Mouse (Mus musculus) hindbrain, embryonic 16.5 days (tissue): ENCODE data around the gene Prune2. TPM values are rescaled to one million over a fixed set of nuclear protein-coding genes. Genes with fewer than 3 reads are reported as not detected.

Experiments used
- ATAC-seq: fragments of 200-750 bp; cut with Nextera tagmentation; 2 replicates; pipeline ENCODE4 v1.8.0; 2017; ENCODE audit warnings: moderate TSS enrichment, moderate library complexity
- H3K27ac ChIP-seq: fragments of 300-500 bp; sonication (generic); 2 replicates; pipeline ENCODE4 v1.5.1; 2014; ENCODE audit warnings: low read depth, mild to moderate bottlenecking, control low read depth, low read length, moderate library complexity
- H3K27me3 ChIP-seq: fragments of 300-500 bp; sonication (generic); replicated peaks from 2 replicates; pipeline ENCODE4 v1.6.1; 2014; ENCODE audit warnings: low read length; ENCODE audit not compliant: control insufficient read depth, insufficient read depth
- H3K36me3 ChIP-seq: fragments of 300-500 bp; sonication (generic); 2 replicates; pipeline ENCODE4 v1.6.1; 2014; ENCODE audit warnings: mild to moderate bottlenecking, low read length, moderate library complexity, mixed read lengths; ENCODE audit not compliant: control insufficient read depth, insufficient read depth
- H3K4me1 ChIP-seq: fragments of 300-500 bp; sonication (generic); 2 replicates; pipeline ENCODE4 v1.6.1; 2014; ENCODE audit warnings: low read depth, low read length; ENCODE audit not compliant: control insufficient read depth, insufficient read depth
- H3K4me2 ChIP-seq: fragments of 300-500 bp; sonication (generic); 2 replicates; pipeline ENCODE4 v1.6.1; 2014; ENCODE audit warnings: mild to moderate bottlenecking, low read length, control low read depth, moderate library complexity
- H3K4me3 ChIP-seq: fragments of 300-500 bp; sonication (generic); 2 replicates; pipeline ENCODE4 v1.5.1; 2014; ENCODE audit warnings: mild to moderate bottlenecking, low read length, control low read depth, moderate library complexity
- H3K9ac ChIP-seq: fragments of 300-500 bp; sonication (generic); 2 replicates; pipeline ENCODE4 v1.6.1; 2014; ENCODE audit warnings: low read depth, mild to moderate bottlenecking, control low read depth, low read length, moderate library complexity
- H3K9me3 ChIP-seq: fragments of 300-500 bp; sonication (generic); 2 replicates; pipeline ENCODE4 v1.6.1; 2014; ENCODE audit warnings: mild to moderate bottlenecking, low read length, moderate library complexity; ENCODE audit not compliant: control insufficient read depth
- WGBS: fragments of 180-500 bp; shearing (Covaris S2); extraction: QIAGEN DNeasy Blood & Tissue Kit; methylation state at CpG from one replicate; pipeline ENCODE4 v1.1.7; 2014; 5-methylcytosine and 5-hydroxymethylcytosine counted together
- polyA plus RNA-seq: library from polyadenylated mRNA; unstranded; fragments of >200 nt; fragmentation: Nextera tagmentation; extraction: Ambion mirVana; gene quantifications from 2 replicates; pipeline ENCODE4 v1.2.1, GENCODE M21; 2015

Prune2 gene
- polyA plus RNA-seq, 1 experiment from 2014 or later, result 9.5 TPM

GRCm38 (mm10) chr19:17152461-17152860 lies 196.5 kb downstream of the Prune2 start:
- no peaks in the 10 kb centered on the region for H3K4me1 ChIP-seq
- no peak overlapping the region for H3K9ac ChIP-seq
- H3K9me3 ChIP-seq, result no peaks in the 10 kb centered on the region
- H3K27ac ChIP-seq, result no peak overlapping the region
- 90% methylated on average over 7 of the region's 7 CpGs for WGBS
- ATAC-seq, result no peak
- no peak overlapping the region for H3K4me2 ChIP-seq
- no peaks in the 10 kb centered on the region for H3K27me3 ChIP-seq
- H3K36me3 ChIP-seq, result no peaks in the 10 kb centered on the region
- no peak overlapping the region for H3K4me3 ChIP-seq

- no peaks in the 10 kb centered on the region for H3K4me1 ChIP-seq
- no peaks in the 10 kb centered on the region for H3K9me3 ChIP-seq
- H3K4me2 ChIP-seq, result no peak overlapping the region
- no peak for ATAC-seq
- H3K27me3 ChIP-seq, result no peaks in the 10 kb centered on the region
- H3K27ac ChIP-seq, result no peak overlapping the region
- no peaks in the 10 kb centered on the region for H3K36me3 ChIP-seq
- 76% methylated on average over 11 of the region's 11 CpGs for WGBS
- H3K4me3 ChIP-seq, result no peak overlapping the region
- H3K9ac ChIP-seq, result no peak overlapping the region
Observed at GRCm38 (mm10) chr19:17153911-17154639, 198.2 kb downstream of the Prune2 start.

GRCm38 (mm10) chr19:17155216-17155615 lies 199.3 kb downstream of the Prune2 start:
- ATAC-seq, result no peak
- Histone ChIP-seq H3K9me3 (no peaks in the 10 kb centered on the region), H3K4me2 (no peak overlapping the region), H3K9ac (no peak overlapping the region), H3K4me1 (no peaks in the 10 kb centered on the region), H3K4me3 (no peak overlapping the region), H3K36me3 (no peaks in the 10 kb centered on the region), H3K27me3 (no peaks in the 10 kb centered on the region), H3K27ac (no peak overlapping the region)
- WGBS, result 91% methylated on average over 2 of the region's 2 CpGs

- no peak overlapping the region for H3K27ac ChIP-seq
- peak; percentile 28; the same call in 1 of the 2 replicates for ATAC-seq
Observed at GRCm38 (mm10) chr19:17159676-17160075, 203.8 kb downstream of the Prune2 start.

GRCm38 (mm10) chr19:17160231-17160630 lies 204.3 kb downstream of the Prune2 start:
- Histone ChIP-seq H3K4me2 (no peak overlapping the region), H3K9ac (no peak overlapping the region), H3K4me1 (no peaks in the 10 kb centered on the region), H3K36me3 (no peaks in the 10 kb centered on the region), H3K27me3 (no peaks in the 10 kb centered on the region), H3K9me3 (no peaks in the 10 kb centered on the region), H3K4me3 (no peak overlapping the region), H3K27ac (no peak overlapping the region)
- 82% methylated on average over 2 of the region's 2 CpGs for WGBS
- peak; percentile 57; the same call in 1 of the 2 replicates for ATAC-seq

More at GRCm38 (mm10) chr19:17159676-17160075, 203.8 kb downstream of the Prune2 start:
- Histone ChIP-seq H3K4me3 (no peak overlapping the region), H3K4me2 (no peak overlapping the region), H3K9ac (no peak overlapping the region), H3K9me3 (no peaks in the 10 kb centered on the region), H3K27me3 (no peaks in the 10 kb centered on the region), H3K4me1 (no peaks in the 10 kb centered on the region), H3K36me3 (no peaks in the 10 kb centered on the region)
- 54% methylated on average over 2 of the region's 2 CpGs for WGBS

- H3K36me3 ChIP-seq, result no peaks in the 10 kb centered on the region
- no peak overlapping the region for H3K4me2 ChIP-seq
- peak; percentile 42; the same call in 1 of the 2 replicates for ATAC-seq
- H3K27ac ChIP-seq, result no peak overlapping the region
- no peaks in the 10 kb centered on the region for H3K27me3 ChIP-seq
- no peak overlapping the region for H3K9ac ChIP-seq
- no peaks in the 10 kb centered on the region for H3K9me3 ChIP-seq
- H3K4me3 ChIP-seq, result no peak overlapping the region
- H3K4me1 ChIP-seq, result no peaks in the 10 kb centered on the region
- whole genome bisulfite sequencing, result 25% methylated on average over 13 of the region's 13 CpGs
Observed at GRCm38 (mm10) chr19:17163511-17163953, 207.6 kb downstream of the Prune2 start.

- Histone ChIP-seq H3K27me3 (no peaks in the 10 kb centered on the region), H3K4me1 (no peaks in the 10 kb centered on the region), H3K9ac (no peak overlapping the region), H3K4me3 (no peak overlapping the region), H3K4me2 (no peak overlapping the region), H3K36me3 (no peaks in the 10 kb centered on the region), H3K27ac (no peak overlapping the region), H3K9me3 (no peaks in the 10 kb centered on the region)
- no peak for ATAC-seq
- 86% methylated on average over 7 of the region's 7 CpGs for WGBS
Observed at GRCm38 (mm10) chr19:17166288-17166687, 210.4 kb downstream of the Prune2 start.

- no peak overlapping the region for H3K9ac ChIP-seq
- no peak overlapping the region for H3K27ac ChIP-seq
- no peaks in the 10 kb centered on the region for H3K27me3 ChIP-seq
- no peaks in the 10 kb centered on the region for H3K36me3 ChIP-seq
- H3K4me3 ChIP-seq, result no peak overlapping the region
- WGBS, result 79% methylated on average over 9 of the region's 9 CpGs
- H3K4me1 ChIP-seq, result no peaks in the 10 kb centered on the region
- no peak for ATAC-seq
- H3K4me2 ChIP-seq, result no peak overlapping the region
- H3K9me3 ChIP-seq, result no peaks in the 10 kb centered on the region
Observed at GRCm38 (mm10) chr19:17168186-17168585, 212.3 kb downstream of the Prune2 start.

GRCm38 (mm10) chr19:17169746-17170145 lies 213.8 kb downstream of the Prune2 start:
- no peak for ATAC-seq
- Histone ChIP-seq H3K27me3 (no peaks in the 10 kb centered on the region), H3K4me3 (no peak overlapping the region), H3K36me3 (no peaks in the 10 kb centered on the region), H3K9ac (no peak overlapping the region), H3K4me2 (no peak overlapping the region), H3K4me1 (no peaks in the 10 kb centered on the region), H3K9me3 (no peaks in the 10 kb centered on the region), H3K27ac (no peak overlapping the region)
- 78% methylated on average over 10 of the region's 10 CpGs for WGBS
